Mouse (Mus musculus) adrenal gland, postnatal 10 days (tissue): ENCODE measurements at regions not wholly inside any gene's neighbourhood (a gene's known extent, or its start where the extent isn't known, plus 50 kb on each side); places are given as distances from the start of the nearest gene placed in this dataset.
"Not testable (repeated sequence)": the region's sequence is repeated elsewhere in the genome, so short reads cannot be mapped to it uniquely, and the experiment has no call there.

Experiments
- DNase-seq: peaks from one replicate; pipeline ENCODE4 v3.0.0; 2021; ENCODE audit warnings: mixed read lengths

GRCm38 (mm10) chr12:64788761-64789160 lies 128.9 kb upstream of the Gm527 start:
- DNase-seq: no peak

- not testable (repeated sequence) for DNase-seq
These were observed 109.2 kb upstream of the Gm527 start for GRCm38 (mm10) chr12:64808492-64808891.

GRCm38 (mm10) chr12:64810081-64810480 lies 107.6 kb upstream of the Gm527 start:
- no peak for DNase-seq

- DNase-seq: no peak
These were observed 101.8 kb upstream of the Gm527 start for GRCm38 (mm10) chr12:64815871-64816270.

GRCm38 (mm10) chr12:64817056-64817810 lies 100.5 kb upstream of the Gm527 start:
- peak; percentile 43 for DNase-seq

GRCm38 (mm10) chr12:64820722-64821121 lies 97.0 kb upstream of the Gm527 start:
- DNase-seq: no peak

- peak; percentile 4 for DNase-seq
These were observed 88.0 kb upstream of the Gm527 start for GRCm38 (mm10) chr12:64829662-64830249.

GRCm38 (mm10) chr12:64832313-64833151 lies 85.2 kb upstream of the Gm527 start:
- DNase-seq: no peak

- DNase-seq: no peak
These were observed 60.0 kb upstream of the Gm527 start for GRCm38 (mm10) chr12:64857709-64858108.
